Mouse (Mus musculus) spleen, embryonic (tissue): ENCODE results near the gene Cgas.

Experiments used
- CTCF ChIA-PET: fragments of 350-600 bp; sonication (Branson Sonifier 250); formaldehyde crosslinking; loops from one replicate; lab custom pipeline; 2022; lab: Charles Lee

The Cgas gene

DNA sequence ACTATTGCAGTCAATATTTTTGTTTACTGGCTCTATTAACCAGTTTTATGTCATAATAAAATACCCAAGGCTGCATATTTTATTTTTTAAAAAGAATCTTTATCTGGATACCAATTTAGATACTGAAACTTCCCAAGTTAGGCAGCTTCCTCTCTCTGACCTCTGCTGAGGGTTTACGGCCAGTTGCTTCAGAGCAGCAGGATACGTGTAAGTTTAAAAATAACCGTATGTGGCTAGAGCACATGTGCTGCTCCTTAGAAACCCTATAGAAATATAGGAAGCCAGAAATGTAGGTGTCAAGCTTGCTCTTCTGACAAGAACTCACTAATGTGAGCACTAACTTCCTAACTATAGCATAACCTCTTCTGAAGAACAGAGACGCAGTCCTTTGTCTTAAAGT lies 20.3 kb upstream of the Cgas start:
- CTCF ChIA-PET = no interaction called here

GRCm38 (mm10) chr9:78457026-78457425 lies 14.0 kb upstream of the Cgas start:
- CTCF ChIA-PET = no interaction called here

- CTCF ChIA-PET = no interaction called here
Measured at GRCm38 (mm10) chr9:78451382-78451781, 8.3 kb upstream of the Cgas start.

- CTCF ChIA-PET = interaction anchor here (0.7 kb wide), 1 partner anchor 22 kb away, joined by 10 read pairs; no protein-coding TSS in a partner anchor
Measured at GRCm38 (mm10) chr9:78450404-78450803, 7.4 kb upstream of the Cgas start.

DNA sequence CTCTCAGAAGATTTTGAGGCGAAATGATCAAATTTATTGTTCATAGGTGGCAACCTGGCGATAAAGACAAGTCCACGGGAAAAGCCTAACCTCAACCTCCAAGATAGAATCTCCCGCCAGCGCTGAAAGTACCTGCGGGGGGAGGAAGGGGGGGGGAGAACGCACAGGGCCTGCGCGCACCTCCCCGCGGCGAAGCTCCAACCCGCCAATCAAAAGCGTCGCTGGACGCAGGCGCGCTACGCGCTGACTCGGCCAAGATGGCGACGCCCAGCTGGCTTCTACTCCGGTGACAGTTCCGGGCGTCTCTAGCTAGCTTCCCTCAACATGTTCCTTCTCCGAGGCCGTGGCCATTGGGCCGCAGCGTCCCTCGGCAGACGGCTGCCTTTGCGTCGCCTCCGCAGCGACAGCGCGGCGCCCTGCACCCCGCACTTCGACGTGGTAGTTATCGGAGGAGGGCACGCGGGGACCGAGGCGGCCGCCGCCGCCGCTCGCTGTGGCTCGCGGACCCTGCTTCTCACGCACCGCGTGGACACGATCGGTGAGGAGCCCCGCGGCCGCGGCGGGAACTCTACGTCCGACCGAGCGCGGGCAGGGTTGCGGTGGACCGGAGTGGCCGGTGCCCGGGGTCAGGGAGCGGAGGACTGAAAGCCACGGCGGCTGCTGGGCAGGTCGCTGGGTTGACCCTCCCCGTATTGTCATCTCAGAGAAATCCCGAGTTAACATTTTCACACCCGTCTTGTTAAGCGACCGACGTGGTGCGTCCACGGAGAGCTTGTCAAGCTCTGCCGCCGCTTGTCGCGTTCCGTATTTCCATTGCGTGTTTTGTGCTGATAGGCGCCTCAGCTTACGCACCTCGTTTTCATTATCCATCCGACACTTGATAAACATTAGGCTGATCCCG lies 5.2 kb upstream of the Cgas start, which contains the start of the genes Mto1 and Gm17324:
Gene Mto1 (plus strand): TSS at position 236 of the 901 bp plus-strand sequence.
Gene Gm17324 (minus strand): TSS at position 814 of the 901 bp plus-strand sequence.
- CTCF ChIA-PET = interaction anchor here (0.7 kb wide), 2 partner anchors 35 to 549 kb away, joined by 3 to 4 read pairs; no protein-coding TSS in a partner anchor

DNA sequence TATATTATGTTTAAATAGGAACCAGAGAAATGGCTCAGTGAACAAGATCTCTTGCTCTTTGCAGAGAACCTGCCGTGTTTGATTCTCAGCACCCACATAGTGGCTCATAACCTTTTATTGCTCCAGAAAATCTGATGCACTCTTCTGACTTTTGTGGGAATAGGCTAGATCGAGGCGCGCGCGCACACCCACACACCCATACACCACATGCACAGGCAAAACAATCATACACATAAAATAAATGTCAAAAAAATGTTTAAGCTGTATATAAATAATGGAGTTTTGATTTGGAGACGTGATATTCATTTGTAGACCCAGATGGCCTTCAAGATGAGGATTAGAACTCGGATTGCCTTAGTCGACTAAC lies 4.6 kb upstream of the Cgas start:
- CTCF ChIA-PET = interaction anchor here (0.7 kb wide), 2 partner anchors 36 to 548 kb away, joined by 3 to 4 read pairs; no protein-coding TSS in a partner anchor

DNA sequence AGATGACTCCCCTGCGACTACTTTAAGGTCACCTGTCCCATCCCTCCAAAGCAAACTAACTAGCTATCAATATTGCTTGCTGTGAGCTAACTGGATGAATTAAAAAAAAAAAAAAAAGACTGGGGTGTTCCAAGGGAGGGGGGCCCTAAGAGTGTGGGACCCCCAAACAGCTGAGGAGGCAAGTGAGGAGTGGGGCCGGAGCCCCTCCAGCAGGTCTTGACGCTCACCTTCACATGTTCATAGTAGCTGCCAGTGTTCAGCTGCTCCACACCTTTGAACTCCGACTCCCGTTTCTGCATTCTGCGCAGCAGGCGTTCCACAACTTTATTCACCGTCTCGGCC lies 829 bp downstream of the Cgas start:
- CTCF ChIA-PET = interaction anchor here (0.5 kb wide), 1 partner anchor 11 kb away, joined by 3 read pairs; no protein-coding TSS in a partner anchor

DNA sequence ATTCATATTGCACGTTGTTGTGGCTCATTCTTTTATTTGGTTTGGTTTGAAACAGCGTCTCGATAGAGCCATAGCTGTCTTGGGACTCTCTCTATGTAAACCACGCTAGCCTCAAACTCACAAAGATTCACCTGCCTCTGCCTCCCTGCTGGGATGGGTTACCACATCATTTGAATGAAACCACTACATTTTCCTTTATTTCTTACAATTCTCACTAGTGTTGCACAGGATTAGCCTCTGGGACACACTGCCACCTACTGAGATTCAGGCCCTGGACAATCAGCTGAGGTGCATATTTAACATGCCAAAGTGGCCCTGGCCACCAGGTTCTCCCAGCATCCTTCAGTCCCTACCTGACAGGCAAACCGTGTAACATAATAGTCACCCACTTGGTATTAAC lies 3.6 kb downstream of the Cgas start:
- CTCF ChIA-PET = no interaction called here

DNA sequence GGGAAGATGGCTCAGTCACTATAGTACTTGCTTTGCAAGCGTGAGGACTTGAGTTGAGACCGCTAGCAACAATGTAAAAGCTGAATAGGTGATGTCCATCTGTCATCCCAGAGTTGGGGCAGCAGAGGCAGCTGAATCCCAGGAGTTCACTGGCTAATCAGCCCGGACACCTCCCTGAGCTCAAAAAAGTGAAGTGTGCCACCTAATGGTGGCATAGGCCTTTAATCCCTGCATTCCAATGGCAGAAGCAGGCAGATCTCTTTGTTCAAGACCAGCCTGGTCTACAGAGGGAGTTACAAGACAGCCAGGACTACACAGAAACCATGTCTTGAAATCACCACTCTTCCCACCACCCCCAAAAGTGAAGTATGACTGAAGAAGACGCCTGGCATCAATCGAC lies 10.6 kb downstream of the Cgas start:
- CTCF ChIA-PET = no interaction called here

- CTCF ChIA-PET = no interaction called here
Measured at GRCm38 (mm10) chr9:78430486-78430885, 12.6 kb downstream of the Cgas start.

DNA sequence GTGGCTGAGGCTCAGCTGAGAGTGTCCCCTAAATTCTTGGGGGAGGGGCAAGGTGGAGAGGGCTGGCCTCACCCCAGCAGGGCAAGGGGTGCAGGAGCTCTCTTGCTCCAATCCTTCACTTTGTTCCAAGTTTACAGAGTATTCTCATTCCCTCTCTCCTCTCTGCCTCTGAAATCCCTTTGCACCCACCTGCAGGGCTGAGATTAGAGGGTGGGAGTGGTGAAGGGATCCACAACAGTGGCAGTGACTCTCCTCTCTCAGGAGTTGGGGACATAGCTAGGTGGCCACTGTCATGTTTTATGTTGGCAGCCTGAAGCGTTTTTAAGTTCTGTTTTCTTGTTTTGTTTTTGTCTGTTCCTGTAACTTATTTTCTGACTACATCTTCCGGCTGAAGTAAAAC lies 13.5 kb downstream of the Cgas start:
- CTCF ChIA-PET = no interaction called here

DNA sequence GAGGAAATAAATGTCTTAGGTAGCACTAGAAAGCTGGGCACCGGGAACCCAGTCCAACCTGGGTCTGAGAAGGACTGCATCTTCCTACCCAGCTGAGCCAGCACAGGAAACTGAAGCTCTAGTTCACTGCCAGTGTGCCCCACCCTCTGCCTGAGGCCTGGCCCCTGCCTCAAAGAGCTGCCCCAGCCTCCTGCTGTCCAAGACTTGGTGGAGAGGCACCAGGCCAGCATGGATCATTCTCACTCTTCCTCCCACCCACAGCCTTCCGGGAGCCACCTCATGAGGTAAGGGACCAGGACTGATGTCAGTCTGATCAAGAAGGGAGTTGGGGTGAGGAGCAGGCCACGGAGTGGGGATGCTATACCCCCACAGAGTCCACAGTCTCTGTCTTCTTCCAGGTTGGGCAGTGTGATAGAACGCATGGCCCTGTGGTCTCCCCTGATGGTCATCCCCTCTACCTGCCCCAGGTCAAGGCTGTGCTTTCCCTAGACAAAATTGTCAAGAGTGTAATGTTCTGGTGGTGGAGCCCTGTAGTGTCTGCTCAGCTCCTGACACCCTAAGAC lies 14.1 kb downstream of the Cgas start:
- CTCF ChIA-PET = interaction anchor here (0.6 kb wide), 1 partner anchor 22 kb away, joined by 10 read pairs; no protein-coding TSS in a partner anchor

DNA sequence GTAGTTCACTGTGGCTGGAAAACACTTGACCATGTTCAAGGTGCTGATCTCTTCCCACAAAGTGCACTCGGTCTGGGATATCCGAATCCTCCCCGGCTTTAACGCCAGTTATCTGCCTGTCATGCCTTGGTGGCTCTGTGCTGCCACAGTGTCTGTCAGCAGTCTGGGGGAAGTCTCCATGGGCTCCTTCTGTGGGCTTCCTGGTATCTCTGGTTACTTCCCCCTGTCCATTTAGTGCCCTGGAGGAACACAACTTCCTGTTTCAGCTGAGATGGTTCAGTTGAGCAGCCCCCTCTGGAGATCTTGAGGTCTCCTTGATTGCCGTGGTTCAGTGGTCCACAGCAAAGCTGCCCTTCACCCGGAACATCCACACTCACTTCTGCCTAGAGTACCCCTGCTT lies 14.9 kb downstream of the Cgas start:
- CTCF ChIA-PET = no interaction called here

DNA sequence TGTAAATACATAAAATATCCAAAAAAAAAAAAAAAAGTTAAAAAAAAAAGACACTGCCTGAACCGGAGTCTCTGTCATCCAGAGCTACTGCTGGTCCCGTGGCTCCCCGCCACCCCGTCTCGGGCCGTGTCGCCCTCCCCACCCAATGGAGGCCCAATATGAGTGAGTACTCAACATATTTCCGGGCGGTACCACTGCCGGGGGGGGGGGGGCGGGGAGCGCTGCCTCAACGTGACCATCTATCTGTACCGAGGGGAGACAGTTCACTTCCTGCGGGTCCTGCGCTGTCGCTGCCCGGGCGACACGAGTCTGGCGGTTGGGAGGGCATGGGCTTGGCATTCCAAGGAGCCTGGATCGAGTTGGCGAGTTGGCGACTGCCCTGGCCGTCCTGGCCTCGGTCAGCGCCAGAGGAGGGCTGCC lies 15.7 kb downstream of the Cgas start:
- CTCF ChIA-PET = interaction anchor here (0.7 kb wide), 2 partner anchors 30 to 32 kb away, joined by 3 to 4 read pairs; partner anchors contain the start of gene Ddx43

DNA sequence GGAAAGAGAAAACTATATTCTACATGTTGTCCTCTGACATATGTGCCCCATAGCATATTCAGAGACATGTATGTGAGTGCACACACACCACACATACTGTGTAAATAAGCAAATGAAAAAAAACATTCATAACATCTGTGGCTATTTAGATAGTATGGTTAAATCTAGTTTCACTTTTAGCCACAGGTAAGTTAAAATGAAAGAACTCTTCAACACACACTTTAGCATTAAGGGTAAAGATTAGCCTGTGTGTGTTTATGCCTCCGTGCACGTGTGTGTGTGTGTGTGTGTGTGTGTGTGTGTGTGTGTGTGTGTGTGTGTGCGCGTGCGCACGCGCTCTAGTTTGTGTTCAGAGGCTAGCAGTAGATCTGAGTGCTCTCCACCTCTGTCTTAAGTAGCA lies 41.4 kb downstream of the Cgas start:
- CTCF ChIA-PET = no interaction called here

DNA sequence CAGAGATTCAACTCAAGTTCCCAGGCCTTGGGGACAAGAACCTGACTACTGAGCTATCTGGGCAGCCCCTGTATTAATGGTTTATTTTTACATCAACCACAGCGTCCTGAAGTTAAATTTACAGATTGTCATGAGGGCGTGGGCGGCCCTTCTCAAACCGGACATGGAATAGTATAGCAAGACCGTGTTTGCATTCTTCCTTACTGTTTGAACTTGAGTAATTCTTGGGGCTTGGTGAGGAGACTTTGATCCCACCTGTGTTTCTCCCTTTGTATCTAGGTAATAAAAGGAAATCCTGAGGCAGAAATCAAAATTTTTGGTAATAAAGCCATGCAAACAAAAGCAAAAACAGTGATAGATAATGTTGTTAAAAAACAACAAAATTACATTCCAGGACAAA lies 42.5 kb downstream of the Cgas start:
- CTCF ChIA-PET = no interaction called here

GRCm38 (mm10) chr9:78396517-78396916 lies 46.5 kb downstream of the Cgas start:
- CTCF ChIA-PET = no interaction called here

DNA sequence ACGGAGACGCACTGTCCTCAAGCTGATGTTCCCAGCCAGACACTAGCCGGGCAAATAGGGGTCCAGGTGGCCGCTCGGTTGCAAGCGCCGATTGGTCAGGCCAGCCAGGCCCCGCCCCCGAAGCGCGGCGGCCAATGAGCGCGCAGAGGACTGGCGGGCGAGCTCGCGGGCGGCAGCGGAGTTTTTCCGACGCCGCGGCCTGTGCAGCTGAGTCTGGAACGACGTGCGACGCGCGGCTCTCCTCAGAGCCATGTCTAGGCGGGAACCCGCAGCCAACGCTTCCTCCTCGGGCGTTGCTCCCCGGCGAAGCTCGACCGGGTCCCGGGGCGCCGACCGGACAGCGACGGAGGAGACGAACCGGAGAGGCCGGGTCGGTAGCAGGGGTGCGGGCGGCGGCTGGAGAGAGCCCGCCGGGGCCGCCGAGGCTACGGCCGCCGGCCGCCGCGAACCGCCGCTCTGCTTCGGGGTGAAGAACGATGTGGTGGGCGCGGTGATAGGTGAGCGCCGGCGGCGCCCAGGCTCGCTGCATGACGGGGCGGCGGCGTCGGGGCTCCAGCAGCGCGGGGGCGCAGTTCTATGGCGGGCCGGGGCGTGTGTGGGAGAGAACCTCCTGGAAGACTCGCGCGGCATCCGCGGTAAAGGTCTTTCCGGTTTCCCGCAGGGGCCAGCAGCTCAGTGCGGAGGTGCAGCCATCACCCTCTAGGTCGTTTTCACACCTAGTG lies 47.2 kb downstream of the Cgas start, which contains the start of gene Ddx43:
Gene Ddx43 (plus strand): TSS at position 148 of the 722 bp plus-strand sequence.
- CTCF ChIA-PET = interaction anchor here (0.5 kb wide), 1 partner anchor 32 kb away, joined by 4 read pairs; no protein-coding TSS in a partner anchor

DNA sequence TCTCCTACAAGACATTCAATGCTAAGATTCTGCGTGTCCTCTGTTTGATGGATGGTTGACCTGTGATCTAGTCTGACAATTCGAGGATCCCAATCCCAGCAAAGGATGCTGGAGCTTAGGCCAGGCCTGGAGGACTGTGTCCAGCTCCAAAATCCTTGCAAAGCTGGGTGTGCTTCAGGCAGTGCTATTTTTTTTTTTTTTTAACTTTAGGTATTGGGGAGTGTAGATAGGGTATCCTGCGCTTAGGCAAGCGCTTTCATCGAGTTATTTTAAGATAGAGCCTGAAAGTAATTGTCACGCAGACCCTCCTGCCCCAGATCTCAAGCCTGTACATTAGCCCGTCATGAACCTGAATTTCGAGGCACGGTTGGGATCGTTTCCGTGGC lies 47.8 kb downstream of the Cgas start:
- CTCF ChIA-PET = interaction anchor here (0.5 kb wide), 1 partner anchor 32 kb away, joined by 4 read pairs; no protein-coding TSS in a partner anchor

- CTCF ChIA-PET = no interaction called here
Measured at GRCm38 (mm10) chr9:78394602-78395001, 48.4 kb downstream of the Cgas start.

- CTCF ChIA-PET = no interaction called here
Measured at GRCm38 (mm10) chr9:78393741-78394140, 49.3 kb downstream of the Cgas start.

DNA sequence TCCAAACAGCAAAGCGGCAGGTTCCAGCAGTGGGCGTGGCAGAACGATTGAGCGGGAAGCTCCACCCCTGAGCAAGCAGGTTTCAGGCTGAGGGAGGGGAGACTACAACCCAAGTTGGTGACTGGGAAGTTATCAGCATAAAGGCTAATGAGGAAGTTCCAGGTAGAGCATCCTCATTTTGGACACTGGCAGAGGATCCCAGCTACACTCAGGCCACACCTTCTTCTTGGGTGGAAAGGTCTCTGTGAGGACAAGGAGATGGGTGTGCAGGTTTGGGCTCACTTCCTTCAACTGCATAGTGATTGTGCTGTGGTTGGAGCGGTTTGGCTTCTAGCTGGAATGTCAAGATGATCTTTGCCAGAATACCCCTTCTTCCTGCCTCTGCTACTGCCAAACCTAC lies 53.1 kb downstream of the Cgas start:
- CTCF ChIA-PET = no interaction called here
